Mouse (Mus musculus) MEL (cell line): ENCODE results near the gene Glis1. TPM values are rescaled to one million over a fixed set of nuclear protein-coding genes. Genes with fewer than 3 reads are reported as not detected.

Source experiments
- DNase-seq: peaks from one replicate; pipeline ENCODE4 v3.0.0; 2011; ENCODE audit warnings: low read depth, low spot score
- H3K27ac ChIP-seq: 2 replicates; pipeline ENCODE4 v1.5.1; 2012; ENCODE audit warnings: low read depth, mild to moderate bottlenecking, control low read depth, low read length, moderate library complexity; ENCODE audit not compliant: control insufficient read depth
- H3K27me3 ChIP-seq, 2 experiments: fragments of 150-350 bp in 1 of 2; sonication (generic) in 1 of 2; 2 replicates each; pipeline ENCODE4 v1.6.1; 2012; ENCODE audit warnings: low read length in 2 of 2, mild to moderate bottlenecking in 2 of 2, improper control_type of control experiment in 1 of 2, moderate library complexity in 1 of 2; ENCODE audit not compliant: insufficient read depth in 2 of 2, control insufficient read depth in 1 of 2
- H3K36me3 ChIP-seq, 2 experiments: 2 replicates each; pipeline ENCODE4 v1.6.1; 2012 to 2014; ENCODE audit warnings: low read length in 2 of 2, improper control_type of control experiment in 1 of 2, inconsistent platforms in 1 of 2, mild to moderate bottlenecking in 1 of 2; ENCODE audit not compliant: insufficient read depth in 2 of 2, control insufficient read depth in 1 of 2
- H3K4me1 ChIP-seq, 2 experiments: fragments of 150-350 bp in 1 of 2; sonication (generic) in 1 of 2; 2 replicates each; pipeline ENCODE4 v1.6.1; 2012; ENCODE audit warnings: low read length in 2 of 2, improper control_type of control experiment in 1 of 2, mild to moderate bottlenecking in 1 of 2; ENCODE audit not compliant: insufficient read depth in 2 of 2, control insufficient read depth in 1 of 2
- H3K4me3 ChIP-seq, 2 experiments: fragments of 150-350 bp in 1 of 2; sonication (generic) in 1 of 2; 2 replicates each; pipeline ENCODE4 v1.5.1; 2012; ENCODE audit warnings: low read depth in 2 of 2, low read length in 2 of 2, mild to moderate bottlenecking in 2 of 2, moderate library complexity in 2 of 2, control low read depth in 1 of 2, improper control_type of control experiment in 1 of 2; ENCODE audit not compliant: control insufficient read depth in 1 of 2, insufficient read depth in 1 of 2
- H3K79me2 ChIP-seq: 2 replicates; pipeline ENCODE4 v1.6.1; 2012; ENCODE audit warnings: mild to moderate bottlenecking, low read length, moderate library complexity; ENCODE audit not compliant: control insufficient read depth, poor library complexity, insufficient read depth
- H3K9ac ChIP-seq: 2 replicates; pipeline ENCODE4 v1.6.1; 2012; ENCODE audit warnings: low read depth, mild to moderate bottlenecking, control low read depth, low read length, moderate library complexity; ENCODE audit not compliant: control insufficient read depth, poor library complexity, severe bottlenecking
- H3K9me3 ChIP-seq: fragments of 150-350 bp; sonication (generic); replicated peaks from 2 replicates; pipeline ENCODE4 v1.6.1; 2012; ENCODE audit warnings: mild to moderate bottlenecking, low read length, improper control_type of control experiment, moderate library complexity; ENCODE audit not compliant: insufficient read depth
- CTCF ChIP-seq, 3 experiments: IDR thresholded peaks in 2 of 3; conservative IDR thresholded peaks in 1 of 3; 2 replicates each; pipeline ENCODE4 v1.5.1; 2011 to 2012; ENCODE audit warnings: low read length in 3 of 3, low read depth in 2 of 3, mild to moderate bottlenecking in 2 of 3, improper control_type of control experiment in 1 of 3, inconsistent platforms in 1 of 3, mixed read lengths in 1 of 3, moderate library complexity in 1 of 3; ENCODE audit not compliant: control insufficient read depth in 1 of 3, insufficient read depth in 1 of 3, poor library complexity in 1 of 3, severe bottlenecking in 1 of 3
- E2F4 ChIP-seq: IDR thresholded peaks from 2 replicates; pipeline ENCODE4 v1.6.1; 2011; ENCODE audit warnings: low read depth, low read length, improper control_type of control experiment, borderline replicate concordance
- GATA1 ChIP-seq: IDR thresholded peaks from 2 replicates; pipeline ENCODE4 v1.6.1; 2011; ENCODE audit warnings: low read depth, low read length, improper control_type of control experiment
- HCFC1 ChIP-seq: IDR thresholded peaks from 2 replicates; pipeline ENCODE4 v1.6.1; 2012; ENCODE audit warnings: low read depth, mild to moderate bottlenecking, inconsistent platforms, low read length, improper control_type of control experiment, moderate library complexity
- MAFK ChIP-seq: IDR thresholded peaks from 2 replicates; pipeline ENCODE4 v1.6.1; 2011; ENCODE audit warnings: low read depth, mild to moderate bottlenecking, low read length, improper control_type of control experiment, borderline replicate concordance
- MAX ChIP-seq: IDR thresholded peaks from 2 replicates; pipeline ENCODE4 v1.6.1; 2011; ENCODE audit warnings: low read length, improper control_type of control experiment
- MAZ ChIP-seq: IDR thresholded peaks from 2 replicates; pipeline ENCODE4 v1.6.1; 2012; ENCODE audit warnings: low read depth, mild to moderate bottlenecking, inconsistent platforms, low read length, improper control_type of control experiment
- MEF2A ChIP-seq: IDR thresholded peaks from 2 replicates; pipeline ENCODE4 v1.6.1; 2014; ENCODE audit warnings: low read depth, mild to moderate bottlenecking, inconsistent platforms, low read length, improper control_type of control experiment; ENCODE audit not compliant: poor library complexity, insufficient replicate concordance, severe bottlenecking; ENCODE audit errors: extremely low read depth
- MYC ChIP-seq: IDR thresholded peaks from 2 replicates; pipeline ENCODE4 v1.6.1; 2011; ENCODE audit warnings: low read depth, mild to moderate bottlenecking, low read length, improper control_type of control experiment, moderate library complexity
- NELFE ChIP-seq: IDR thresholded peaks from 2 replicates; pipeline ENCODE4 v1.6.1; 2011; ENCODE audit warnings: low read depth, low read length, improper control_type of control experiment
- NRF1 ChIP-seq: IDR thresholded peaks from 2 replicates; pipeline ENCODE4 v1.6.1; 2014; ENCODE audit warnings: low read depth, mild to moderate bottlenecking, inconsistent platforms, low read length, improper control_type of control experiment, moderate library complexity; ENCODE audit not compliant: poor library complexity, insufficient read depth, severe bottlenecking
- POLR2AphosphoS2 ChIP-seq: IDR thresholded peaks from 2 replicates; pipeline ENCODE4 v1.6.1; 2011; ENCODE audit warnings: low read length, improper control_type of control experiment
- POLR2AphosphoS5 ChIP-seq: IDR thresholded peaks from 2 replicates; pipeline ENCODE4 v1.6.1; 2012; ENCODE audit warnings: low read depth, borderline replicate concordance, mild to moderate bottlenecking, inconsistent platforms, low read length, moderate library complexity, mixed read lengths
- RCOR1 ChIP-seq: IDR thresholded peaks from 2 replicates; pipeline ENCODE4 v1.6.1; 2012; ENCODE audit warnings: low read depth, mild to moderate bottlenecking, inconsistent platforms, low read length, improper control_type of control experiment
- SIN3A ChIP-seq: IDR thresholded peaks from 2 replicates; pipeline ENCODE4 v1.6.1; 2012; ENCODE audit warnings: low read length, improper control_type of control experiment, inconsistent platforms
- UBTF ChIP-seq: IDR thresholded peaks from 2 replicates; pipeline ENCODE4 v1.6.1; 2012; ENCODE audit warnings: low read depth, mild to moderate bottlenecking, inconsistent platforms, low read length, improper control_type of control experiment, moderate library complexity, borderline replicate concordance; ENCODE audit not compliant: insufficient read depth
- ZC3H11A ChIP-seq: IDR thresholded peaks from 2 replicates; pipeline ENCODE4 v1.6.1; 2012; ENCODE audit warnings: low read depth, mild to moderate bottlenecking, inconsistent platforms, low read length, improper control_type of control experiment
- ZNF384 ChIP-seq: IDR thresholded peaks from 2 replicates; pipeline ENCODE4 v1.6.1; 2012; ENCODE audit warnings: low read depth, mild to moderate bottlenecking, inconsistent platforms, low read length, improper control_type of control experiment
- polyA plus RNA-seq, 2 experiments: library from polyadenylated mRNA; stranded (reverse) in 1 of 2; unstranded in 1 of 2; fragments of >175 nt in 1 of 2; fragments of >200 nt in 1 of 2; gene quantifications; 2 replicates each; pipeline versions ENCODE4 v1.2.1 to v1.2.4; 2012; ENCODE audit warnings: low replicate concordance in 2 of 2, low read depth in 1 of 2; ENCODE audit not compliant: insufficient read length in 2 of 2, insufficient read depth in 1 of 2, missing spikeins in 1 of 2
- total RNA-seq: library from RNA; depleted of rRNA; stranded (reverse); fragments of 300-350 nt; gene quantifications from 2 replicates; pipeline ENCODE4 v1.2.3, GENCODE M21; 2012

The Glis1 gene
- total and polyA plus RNA-seq, 3 experiments, result 0.46 to 0.93 TPM; not detected in 1

DNA sequence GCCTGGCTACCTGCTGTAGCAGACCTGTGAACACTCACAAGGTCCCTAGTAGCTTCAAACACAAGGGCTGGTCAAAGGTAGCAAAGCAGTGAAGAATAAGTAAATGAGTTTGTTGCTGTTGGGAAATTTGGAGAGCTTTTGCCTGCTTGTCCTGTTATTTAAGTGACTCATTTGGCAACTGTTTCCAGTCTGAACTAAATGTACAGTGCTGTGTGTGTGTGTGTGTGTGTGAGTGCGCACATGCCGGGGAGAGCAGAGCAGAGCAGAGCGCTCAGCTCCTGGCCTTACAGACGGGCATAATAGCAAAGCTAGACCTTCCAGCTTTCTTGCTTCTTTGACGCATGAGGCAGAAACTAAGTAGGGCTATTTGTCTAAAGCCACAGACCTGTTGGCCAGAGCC is 1.7 kb upstream of the Glis1 start:
- DNase-seq, result no peak
- Histone ChIP-seq H3K4me1 (no peaks in the 10 kb centered on the region), H3K27me3 (peaks cover 0 to 3% of the 10 kb centered on the region in 2 experiments; a peak in 3 of 4 replicates), H3K4me3 (no peak overlapping the region), H3K36me3 (no peaks in the 10 kb centered on the region), H3K9me3 (no peaks in the 10 kb centered on the region), H3K27ac (no peak overlapping the region), H3K9ac (no peak overlapping the region), H3K79me2 (no peaks in the 10 kb centered on the region)
- TF ChIP-seq RCOR1 (no peak), MEF2A (no peak), SIN3A (no peak), POLR2AphosphoS5 (no peak), POLR2AphosphoS2 (no peak), GATA1 (no peak), E2F4 (no peak), MAZ (no peak)

- Histone ChIP-seq H3K36me3 (no peaks in the 10 kb centered on the region), H3K9ac (no peak overlapping the region), H3K4me3 (peak overlapping the region in 1 of 2 experiments; percentile 0; a peak in 1 of 4 replicates), H3K27me3 (peaks cover 0 to 3% of the 10 kb centered on the region in 2 experiments; a peak in 3 of 4 replicates), H3K4me1 (no peaks in the 10 kb centered on the region), H3K79me2 (no peaks in the 10 kb centered on the region), H3K27ac (no peak overlapping the region), H3K9me3 (no peaks in the 10 kb centered on the region)
- no peak for DNase-seq
- TF ChIP-seq CTCF (IDR thresholded peaks at IDR 0.05 in 2 of 3, conservative IDR thresholded peaks at IDR 0.05 in 1 of 3; ENCODE audit: control insufficient read depth in 1 of 3, insufficient read depth in 1 of 3, low read depth in 2 of 3, low read length in 3 of 3, poor library complexity in 1 of 3, severe bottlenecking in 1 of 3) (no peak), ZC3H11A (no peak), MAFK (no peak), ZNF384 (no peak), UBTF (no peak), HCFC1 (no peak), MAX (no peak), NRF1 (no peak), NELFE (no peak), MYC (no peak), SIN3A (no peak)
Measured at GRCm38 (mm10) chr4:107433998-107434355, 414 bp upstream of the Glis1 start.
